Mouse (Mus musculus): ENCODE data around the gene Gpbar1. TPM values are rescaled to one million over a fixed set of nuclear protein-coding genes. Genes with fewer than 3 reads are reported as not detected.

Gene Gpbar1
- polyA plus RNA-seq, 1 experiment from 2014 or later, result not detected

DNA sequence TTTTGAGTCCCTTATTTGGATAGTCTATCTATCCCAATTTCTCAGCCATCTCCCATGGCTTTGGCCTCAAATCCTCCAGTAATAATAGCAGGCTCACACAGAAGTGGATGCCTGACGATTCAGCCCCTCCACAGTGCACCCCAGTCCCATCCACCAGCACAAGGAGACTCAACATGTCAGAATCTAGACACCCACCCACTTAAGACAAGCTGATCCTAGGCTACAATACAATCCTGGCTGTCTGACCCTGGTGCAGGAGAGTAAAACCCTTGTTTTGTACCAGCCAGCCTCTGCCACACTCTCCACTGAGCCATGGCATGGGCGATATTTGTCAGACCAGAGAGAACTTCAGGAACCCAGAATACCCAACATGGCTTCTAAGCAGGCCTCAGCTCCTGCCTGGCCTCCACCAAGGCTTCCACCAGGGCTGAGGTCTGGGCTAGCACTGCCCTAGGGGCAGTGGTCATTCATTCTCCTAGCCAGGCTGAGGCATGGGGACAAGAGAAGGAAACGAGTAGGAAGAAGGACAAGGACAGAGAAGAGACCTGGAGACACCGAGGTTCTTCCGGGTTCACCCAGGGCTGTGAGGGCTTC is 19.9 kb downstream of the Gpbar1 start:
- Histone ChIP-seq H3K4me2 (no peak overlapping the region), H3K27me3 (ENCODE audit: control insufficient read depth, insufficient read depth, low read length) (no peaks in the 10 kb centered on the region), H3K9me3 (ENCODE audit: control insufficient read depth, low read length) (no peaks in the 10 kb centered on the region), H3K4me1 (ENCODE audit: control insufficient read depth, insufficient read depth, low read length) (peaks cover 12% of the 10 kb centered on the region), H3K27ac (ENCODE audit: low read depth, low read length) (no peak overlapping the region), H3K9ac (ENCODE audit: low read length) (no peak overlapping the region), H3K4me3 (ENCODE audit: low read depth, low read length) (no peak overlapping the region), H3K36me3 (ENCODE audit: control insufficient read depth, insufficient read depth, low read length) (no peaks in the 10 kb centered on the region)
- DNase-seq (ENCODE audit: low spot score, missing footprints) (no peak), ATAC-seq (ENCODE audit: low FRiP score) (no peak)
- 92% methylated on average over 5 of the region's 5 CpGs for WGBS

DNA sequence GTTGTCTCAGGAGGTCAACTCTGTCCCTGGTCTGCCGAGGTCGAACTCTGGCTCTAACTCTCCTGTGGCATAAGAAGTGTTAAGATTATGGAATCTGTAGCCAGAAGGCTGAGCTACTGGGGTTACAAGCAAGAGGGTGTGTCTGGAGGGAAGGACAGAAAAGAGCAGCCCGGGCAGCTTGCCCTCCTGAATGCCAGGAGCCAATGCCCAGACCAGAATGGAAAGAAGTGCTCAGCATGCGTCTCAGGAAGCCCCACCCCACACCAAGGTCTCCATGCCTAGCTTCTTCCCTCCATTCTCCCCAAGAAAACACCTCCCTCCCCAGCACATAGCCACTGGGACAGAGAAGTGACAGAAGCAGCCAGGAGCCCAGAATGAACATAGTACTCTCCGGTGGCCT is 20.6 kb downstream of the Gpbar1 start:
- Histone ChIP-seq H3K4me2 (no peak overlapping the region), H3K27ac (ENCODE audit: low read depth, low read length) (no peak overlapping the region), H3K4me3 (ENCODE audit: low read depth, low read length) (no peak overlapping the region), H3K9me3 (ENCODE audit: control insufficient read depth, low read length) (no peaks in the 10 kb centered on the region), H3K36me3 (ENCODE audit: control insufficient read depth, insufficient read depth, low read length) (no peaks in the 10 kb centered on the region), H3K27me3 (ENCODE audit: control insufficient read depth, insufficient read depth, low read length) (peaks cover 2% of the 10 kb centered on the region), H3K9ac (ENCODE audit: low read length) (no peak overlapping the region), H3K4me1 (ENCODE audit: control insufficient read depth, insufficient read depth, low read length) (peaks cover 18% of the 10 kb centered on the region)
- no peak for DNase-seq (ENCODE audit: low spot score, missing footprints)
- WGBS, result 85% methylated on average over 5 of the region's 5 CpGs
- no peak for ATAC-seq (ENCODE audit: low FRiP score)

DNA sequence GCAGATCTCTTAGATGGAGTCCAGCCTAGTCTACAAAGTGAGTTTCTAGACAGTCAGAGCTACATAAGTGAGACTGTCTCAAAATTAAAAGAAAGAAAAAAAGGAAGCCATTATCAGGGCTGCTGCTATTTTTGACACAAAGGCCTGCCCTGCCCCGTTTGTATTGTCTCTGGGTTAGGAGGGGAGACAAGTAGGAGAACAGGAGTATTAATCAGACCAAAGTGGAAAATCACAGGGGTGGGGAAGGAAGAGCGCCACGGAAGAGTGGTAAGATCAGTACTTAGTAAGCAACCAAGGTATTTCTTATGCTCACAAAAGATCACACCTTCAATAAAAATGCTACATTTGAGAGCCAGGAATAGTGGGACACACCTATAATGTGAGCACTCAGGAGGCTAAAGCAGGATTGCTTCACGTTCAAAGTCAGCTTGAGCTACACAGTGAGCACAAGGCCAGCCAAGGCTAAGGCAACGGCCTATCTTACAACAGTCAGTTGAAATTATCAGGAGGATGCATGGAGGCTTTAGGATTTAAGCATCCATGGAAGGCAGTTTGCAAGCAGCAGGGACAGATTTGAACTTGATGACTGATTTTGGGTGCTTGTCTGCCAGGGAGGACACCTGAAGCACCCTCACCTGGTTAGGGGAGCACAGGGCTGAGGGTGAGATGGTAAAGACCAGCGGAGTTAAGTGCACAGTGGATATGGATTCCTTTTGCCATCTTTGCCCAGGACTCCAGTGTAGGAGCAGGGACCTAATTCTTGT is 22.2 kb downstream of the Gpbar1 start:
- H3K4me1 ChIP-seq (ENCODE audit: control insufficient read depth, insufficient read depth, low read length), result peaks cover 15% of the 10 kb centered on the region

DNA sequence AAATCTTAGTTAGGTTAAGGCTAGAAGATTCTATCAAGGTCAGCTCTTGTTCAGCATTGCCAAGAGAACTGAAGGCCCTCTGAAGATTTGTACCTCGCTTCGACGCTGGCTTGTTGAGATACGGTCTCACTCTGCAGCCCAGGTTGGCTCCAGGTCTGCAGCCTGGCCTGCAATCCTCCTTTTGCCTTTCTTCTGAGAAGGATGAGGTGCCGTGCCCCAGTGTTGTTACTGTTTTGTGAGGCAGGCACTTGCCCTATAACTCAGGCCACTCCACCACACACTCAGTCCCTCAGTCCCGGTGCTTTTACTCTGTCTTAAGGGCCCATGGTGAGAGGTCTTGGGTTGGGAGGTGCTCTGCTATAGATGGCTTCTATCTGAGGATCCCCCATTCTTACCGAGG is 23.9 kb downstream of the Gpbar1 start:
- H3K9me3 ChIP-seq (ENCODE audit: control insufficient read depth, low read length), result no peaks in the 10 kb centered on the region
- DNase-seq (ENCODE audit: low spot score, missing footprints) (no peak), ATAC-seq (ENCODE audit: low FRiP score) (no peak)
- no peak overlapping the region for H3K9ac ChIP-seq (ENCODE audit: low read length)
- no peak overlapping the region for H3K4me2 ChIP-seq
- no peak overlapping the region for H3K4me3 ChIP-seq (ENCODE audit: low read depth, low read length)
- peaks cover 3% of the 10 kb centered on the region for H3K27me3 ChIP-seq (ENCODE audit: control insufficient read depth, insufficient read depth, low read length)
- WGBS, result 93% methylated on average over 7 of the region's 7 CpGs
- H3K27ac ChIP-seq (ENCODE audit: low read depth, low read length), result no peak overlapping the region
- peaks cover 8% of the 10 kb centered on the region for H3K4me1 ChIP-seq (ENCODE audit: control insufficient read depth, insufficient read depth, low read length)
- no peaks in the 10 kb centered on the region for H3K36me3 ChIP-seq (ENCODE audit: control insufficient read depth, insufficient read depth, low read length)

More for the DNA sequence above, 22.2 kb downstream of the Gpbar1 start:
- Histone ChIP-seq H3K27ac (ENCODE audit: low read depth, low read length) (no peak overlapping the region), H3K4me3 (ENCODE audit: low read depth, low read length) (no peak overlapping the region), H3K27me3 (ENCODE audit: control insufficient read depth, insufficient read depth, low read length) (peaks cover 3% of the 10 kb centered on the region), H3K9me3 (ENCODE audit: control insufficient read depth, low read length) (no peaks in the 10 kb centered on the region), H3K4me2 (no peak overlapping the region), H3K36me3 (ENCODE audit: control insufficient read depth, insufficient read depth, low read length) (no peaks in the 10 kb centered on the region), H3K9ac (ENCODE audit: low read length) (no peak overlapping the region)
- 87% methylated on average over 6 of the region's 6 CpGs for WGBS
- no peak for ATAC-seq (ENCODE audit: low FRiP score)
- no peak for DNase-seq (ENCODE audit: low spot score, missing footprints)

DNA sequence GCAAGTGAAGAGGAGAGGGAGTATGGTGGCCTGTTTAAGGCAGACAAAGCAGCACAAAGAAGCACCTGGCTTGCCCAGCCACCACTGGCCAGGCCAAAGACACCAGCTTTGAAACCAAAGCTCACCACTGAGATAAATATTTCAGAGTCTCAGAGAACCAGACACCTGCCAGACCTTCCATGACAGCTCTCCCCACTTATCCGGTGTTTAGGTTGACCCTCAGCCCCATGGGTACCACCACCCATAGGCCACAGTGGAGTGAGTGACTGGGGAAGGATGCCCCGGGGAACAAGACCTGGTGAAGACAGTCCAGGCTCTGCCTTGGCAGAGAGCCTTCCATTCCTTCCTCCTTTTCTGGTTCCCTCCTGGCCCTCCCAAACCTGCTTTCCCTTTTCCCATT is 24.5 kb downstream of the Gpbar1 start:
- H3K27ac ChIP-seq (ENCODE audit: low read depth, low read length), result no peak overlapping the region
- 90% methylated on average over 2 of the region's 2 CpGs for WGBS
- H3K9me3 ChIP-seq (ENCODE audit: control insufficient read depth, low read length), result no peaks in the 10 kb centered on the region
- peaks cover 8% of the 10 kb centered on the region for H3K4me1 ChIP-seq (ENCODE audit: control insufficient read depth, insufficient read depth, low read length)
- H3K36me3 ChIP-seq (ENCODE audit: control insufficient read depth, insufficient read depth, low read length), result no peaks in the 10 kb centered on the region
- peaks cover 3% of the 10 kb centered on the region for H3K27me3 ChIP-seq (ENCODE audit: control insufficient read depth, insufficient read depth, low read length)
- H3K4me2 ChIP-seq, result no peak overlapping the region
- DNase-seq (ENCODE audit: low spot score, missing footprints) (no peak), ATAC-seq (ENCODE audit: low FRiP score) (no peak)
- no peak overlapping the region for H3K4me3 ChIP-seq (ENCODE audit: low read depth, low read length)
- no peak overlapping the region for H3K9ac ChIP-seq (ENCODE audit: low read length)

DNA sequence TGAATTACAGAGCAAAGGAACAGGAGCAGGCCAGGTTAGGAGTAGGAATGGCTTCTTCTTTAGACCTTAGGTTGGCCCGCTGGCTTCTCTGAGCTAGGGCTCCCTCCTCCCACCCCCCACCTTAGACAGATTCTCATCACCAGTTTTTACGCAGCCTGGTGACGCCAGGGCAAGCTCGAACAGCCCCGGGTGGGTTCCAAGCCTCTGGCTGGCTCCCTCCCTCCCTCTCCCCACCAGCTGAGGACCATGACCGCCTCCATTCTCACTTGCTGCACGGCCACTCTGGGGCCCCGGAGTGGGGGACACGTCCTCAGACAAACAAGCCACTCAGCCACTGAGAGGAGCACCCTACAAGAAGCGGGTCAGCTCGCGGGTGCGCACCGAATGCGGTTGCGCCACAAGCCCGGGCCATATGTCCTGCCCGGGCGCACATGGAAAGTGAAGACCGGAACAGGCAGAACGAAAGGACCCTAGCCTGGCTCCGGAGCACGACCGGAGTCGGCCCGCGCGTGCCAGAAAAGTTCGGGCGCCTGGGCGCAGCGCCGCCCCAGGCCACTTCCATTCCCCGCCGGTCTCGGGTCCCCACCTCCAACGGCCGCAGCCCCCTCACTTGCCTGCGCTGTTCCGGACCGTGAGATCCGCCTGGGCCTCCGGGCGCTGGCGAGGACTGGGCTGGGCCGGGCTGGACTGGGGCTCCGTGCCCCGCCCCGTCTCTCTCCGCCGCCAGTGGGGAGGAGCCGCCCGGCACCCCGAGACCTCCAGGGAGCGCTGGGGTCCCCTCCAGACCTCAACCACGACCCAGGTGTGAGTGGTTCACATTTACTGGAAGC is 25.4 kb downstream of the Gpbar1 start:
- peak overlapping the region; percentile 45 for H3K4me3 ChIP-seq (ENCODE audit: low read depth, low read length)
- H3K27me3 ChIP-seq (ENCODE audit: control insufficient read depth, insufficient read depth, low read length), result peaks cover 3% of the 10 kb centered on the region
- no peak overlapping the region for H3K27ac ChIP-seq (ENCODE audit: low read depth, low read length)
- peak overlapping the region; percentile 67 for H3K9ac ChIP-seq (ENCODE audit: low read length)
- peaks cover 8% of the 10 kb centered on the region for H3K4me1 ChIP-seq (ENCODE audit: control insufficient read depth, insufficient read depth, low read length)
- 1% methylated on average over 52 of the region's 56 CpGs for WGBS
- H3K36me3 ChIP-seq (ENCODE audit: control insufficient read depth, insufficient read depth, low read length), result no peaks in the 10 kb centered on the region
- DNase-seq (ENCODE audit: low spot score, missing footprints) (peak; percentile 94), ATAC-seq (ENCODE audit: low FRiP score) (peak; percentile 80)
- H3K9me3 ChIP-seq (ENCODE audit: control insufficient read depth, low read length), result no peaks in the 10 kb centered on the region
- peak overlapping the region; percentile 88 for H3K4me2 ChIP-seq

DNA sequence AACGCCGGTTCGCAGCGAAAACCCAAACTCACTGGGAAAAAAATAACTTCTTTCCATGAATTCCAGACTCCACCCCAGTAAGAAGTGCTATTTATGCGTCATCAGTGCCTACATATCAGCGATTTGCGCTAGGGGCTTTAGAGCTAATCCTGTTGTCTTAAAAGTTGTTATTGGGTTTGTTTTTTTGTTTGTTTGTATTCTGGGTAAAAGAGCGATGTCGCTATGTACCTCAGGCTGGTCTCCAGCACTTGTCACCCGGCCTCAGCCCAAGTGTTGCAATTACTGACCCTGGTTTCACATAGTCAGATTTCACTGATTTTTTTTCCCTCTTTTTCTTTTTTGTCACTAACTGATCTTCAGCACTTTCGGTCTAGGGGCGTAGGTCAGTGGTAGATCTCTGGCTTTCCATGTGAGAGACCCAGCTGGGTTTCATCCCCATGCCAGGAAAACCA is 26.0 kb downstream of the Gpbar1 start:
- 6% methylated on average over 12 of the region's 12 CpGs for WGBS
- Histone ChIP-seq H3K4me2 (peak overlapping the region; percentile 88), H3K27ac (ENCODE audit: low read depth, low read length) (no peak overlapping the region), H3K36me3 (ENCODE audit: control insufficient read depth, insufficient read depth, low read length) (no peaks in the 10 kb centered on the region), H3K9ac (ENCODE audit: low read length) (peak overlapping the region; percentile 67), H3K4me1 (ENCODE audit: control insufficient read depth, insufficient read depth, low read length) (peaks cover 8% of the 10 kb centered on the region), H3K9me3 (ENCODE audit: control insufficient read depth, low read length) (no peaks in the 10 kb centered on the region), H3K27me3 (ENCODE audit: control insufficient read depth, insufficient read depth, low read length) (peaks cover 3% of the 10 kb centered on the region), H3K4me3 (ENCODE audit: low read depth, low read length) (peak overlapping the region; percentile 45)
- DNase-seq (ENCODE audit: low spot score, missing footprints), result no peak
- no peak for ATAC-seq (ENCODE audit: low FRiP score)

DNA sequence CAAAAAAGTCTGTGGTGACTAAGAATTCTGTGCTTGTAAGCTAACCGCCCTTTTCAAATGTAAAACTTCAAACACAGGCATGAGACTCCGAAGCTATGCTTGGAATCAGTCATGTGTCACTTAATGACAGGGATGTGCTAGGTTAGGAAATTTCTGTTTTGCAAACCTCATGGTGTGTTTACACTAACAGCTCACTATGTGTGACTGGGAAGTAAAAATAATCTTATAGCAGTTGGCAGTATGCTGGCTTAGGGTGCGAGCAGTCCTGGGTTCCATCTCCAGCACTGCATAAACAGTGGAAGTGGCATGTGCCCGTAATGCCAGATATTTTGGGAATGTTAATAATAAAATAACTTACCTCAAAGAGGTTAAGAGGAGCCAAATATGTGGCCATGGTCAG is 26.6 kb downstream of the Gpbar1 start:
- Histone ChIP-seq H3K9ac (ENCODE audit: low read length) (no peak overlapping the region), H3K27ac (ENCODE audit: low read depth, low read length) (no peak overlapping the region), H3K4me1 (ENCODE audit: control insufficient read depth, insufficient read depth, low read length) (peaks cover 8% of the 10 kb centered on the region), H3K36me3 (ENCODE audit: control insufficient read depth, insufficient read depth, low read length) (no peaks in the 10 kb centered on the region), H3K27me3 (ENCODE audit: control insufficient read depth, insufficient read depth, low read length) (peaks cover 3% of the 10 kb centered on the region), H3K4me2 (no peak overlapping the region), H3K9me3 (ENCODE audit: control insufficient read depth, low read length) (no peaks in the 10 kb centered on the region), H3K4me3 (ENCODE audit: low read depth, low read length) (no peak overlapping the region)
- DNase-seq (ENCODE audit: low spot score, missing footprints) (no peak), ATAC-seq (ENCODE audit: low FRiP score) (no peak)
- WGBS, result 76% methylated on average over 4 of the region's 4 CpGs

GRCm38 (mm10) chr1:74305522-74305921 is 27.2 kb downstream of the Gpbar1 start, which contains the start of gene Tmbim1:
Gene Tmbim1 (minus strand): TSS chr1:74305622.
- H3K27ac ChIP-seq (ENCODE audit: low read depth, low read length), result no peak within 1 kb of the TSS
- H3K4me2 ChIP-seq, result peak within 1 kb of the TSS; percentile 88
- peaks cover 3% of the 10 kb centered on the region for H3K27me3 ChIP-seq (ENCODE audit: control insufficient read depth, insufficient read depth, low read length)
- ATAC-seq (ENCODE audit: low FRiP score) (no peak), DNase-seq (ENCODE audit: low spot score, missing footprints) (no peak)
- H3K9me3 ChIP-seq (ENCODE audit: control insufficient read depth, low read length), result no peaks in the 10 kb centered on the region
- peaks cover 8% of the 10 kb centered on the region for H3K4me1 ChIP-seq (ENCODE audit: control insufficient read depth, insufficient read depth, low read length)
- no peaks in the 10 kb centered on the region for H3K36me3 ChIP-seq (ENCODE audit: control insufficient read depth, insufficient read depth, low read length)
- WGBS, result 96% methylated on average over 2 of the region's 2 CpGs
- no peak within 1 kb of the TSS for H3K4me3 ChIP-seq (ENCODE audit: low read depth, low read length)
- H3K9ac ChIP-seq (ENCODE audit: low read length), result no peak within 1 kb of the TSS
